Comparison of ENCODE assay signal across 4 mouse cellular contexts in the genomic region with DNA sequence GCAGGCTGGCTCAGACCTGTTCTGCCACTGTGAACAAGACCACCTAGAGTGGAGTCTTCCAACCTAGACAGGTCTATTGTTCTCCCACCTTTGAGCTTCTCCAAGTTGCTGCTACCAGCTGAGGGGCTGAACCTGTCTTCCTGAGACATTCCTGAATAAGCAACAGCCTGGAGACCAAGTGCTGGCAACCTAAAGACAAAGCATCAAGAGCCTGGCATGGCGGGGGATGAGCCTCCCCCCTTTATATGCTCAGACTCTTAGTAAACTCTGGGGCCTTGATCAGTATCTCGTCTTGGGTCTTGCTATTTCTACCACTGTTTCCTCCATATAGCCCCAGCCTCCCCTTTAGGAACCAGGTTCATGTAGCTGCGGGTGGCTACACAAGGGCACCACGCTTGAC.
DNase-seq lines count a peak whose midpoint lies in the region; ATAC-seq lines count a peak whose summit lies in the region.
"Not testable (repeated sequence)": the region's sequence is repeated elsewhere in the genome, so short reads cannot be mapped to it uniquely, and the experiment has no call there.

No protein-coding gene starts in this region.

- H3K27me3 ChIP-seq in kidney, embryonic 16.5 days (ENCODE audit: insufficient read depth, low read length): not testable (repeated sequence)

- H3K4me3 ChIP-seq in ES-E14 (ENCODE audit: insufficient read depth in 1 of 2, low read depth in 1 of 2, low read length in 2 of 2, poor library complexity in 1 of 2, severe bottlenecking in 1 of 2); kidney, embryonic 16.5 days (ENCODE audit: low read length): not testable (repeated sequence)

- not testable (repeated sequence) for H3K9ac ChIP-seq in ES-E14 (ENCODE audit: insufficient read depth, low read depth, low read length, poor library complexity, severe bottlenecking); kidney, embryonic 16.5 days (replicated peaks; ENCODE audit: low read length)

- peak overlapping the region; percentile 40; the same call in 1 of the 2 replicates for H3K27ac ChIP-seq in ES-E14 (ENCODE audit: insufficient read depth, low read depth, low read length, poor library complexity, severe bottlenecking)
- H3K27ac ChIP-seq in kidney, embryonic 16.5 days (ENCODE audit: low read length): 0 out of 2 replicates have a peak overlapping the region, but pooled peaks have one; percentile 38

- WGBS in kidney, embryonic 16.5 days: 78% methylated on average over 4 of the region's 4 CpGs

- DNase-seq in ES-E14 (ENCODE audit: low read depth, low spot score): not testable (repeated sequence)
- peak; percentile 21 for DNase-seq in ZHBTc4 (ENCODE audit: low read depth, low spot score)
- peak; percentile 74 for DNase-seq in heart, adult 11 months

- not testable (repeated sequence) for H3K4me1 ChIP-seq in ES-E14 (ENCODE audit: control insufficient read depth in 2 of 2, insufficient read depth in 2 of 2, low read length in 2 of 2, poor library complexity in 1 of 2); kidney, embryonic 16.5 days (ENCODE audit: insufficient read depth, low read length)

- ATAC-seq in kidney, embryonic 16.5 days (ENCODE audit: low FRiP score, low TSS enrichment): not testable (repeated sequence)

- not testable (repeated sequence) for H3K36me3 ChIP-seq in ES-E14 (ENCODE audit: control insufficient read depth, insufficient read depth, low read length, poor library complexity, severe bottlenecking); kidney, embryonic 16.5 days (ENCODE audit: insufficient read depth, low read length)

- in situ Hi-C loops in ES-E14 (cut with MboI; ENCODE audit: low sequenced_read_pairs in 2 of 2, unreplicated experiment in 2 of 2): not testable (repeated sequence)

- H3K4me2 ChIP-seq in kidney, embryonic 16.5 days (replicated peaks; ENCODE audit: low read depth, low read length): not testable (repeated sequence)

- not testable (repeated sequence) for H3K9me3 ChIP-seq in ES-E14 (ENCODE audit: control insufficient read depth, insufficient read depth, low read depth, low read length); kidney, embryonic 16.5 days (ENCODE audit: low read length)
